Mouse (Mus musculus) intestine, embryonic 15.5 days (tissue): ENCODE results near the gene Qtrt2. TPM values are rescaled to one million over a fixed set of nuclear protein-coding genes. Genes with fewer than 3 reads are reported as not detected.

Experiments used
- ATAC-seq: fragments of 200-750 bp; cut with Nextera tagmentation; 2 replicates; pipeline ENCODE4 v1.8.0; 2017; ENCODE audit warnings: moderate TSS enrichment, moderate library complexity
- H3K27ac ChIP-seq: fragments of 300-500 bp; sonication (generic); 2 replicates; pipeline ENCODE4 v1.5.1; 2015; ENCODE audit warnings: mild to moderate bottlenecking, inconsistent platforms
- H3K27me3 ChIP-seq: fragments of 300-500 bp; sonication (generic); replicated peaks from 2 replicates; pipeline ENCODE4 v1.6.1; 2015; ENCODE audit warnings: inconsistent platforms
- H3K36me3 ChIP-seq: fragments of 300-500 bp; sonication (generic); 2 replicates; pipeline ENCODE4 v1.6.1; 2015; ENCODE audit warnings: inconsistent platforms
- H3K4me1 ChIP-seq: fragments of 300-500 bp; sonication (generic); replicated peaks from 2 replicates; pipeline ENCODE4 v1.6.1; 2015; ENCODE audit warnings: inconsistent platforms
- H3K4me2 ChIP-seq: fragments of 300-500 bp; sonication (generic); replicated peaks from 2 replicates; pipeline ENCODE4 v1.6.1; 2015; ENCODE audit warnings: mild to moderate bottlenecking, inconsistent platforms
- H3K4me3 ChIP-seq: fragments of 300-500 bp; sonication (generic); replicated peaks from 2 replicates; pipeline ENCODE4 v1.5.1; 2015; ENCODE audit warnings: inconsistent platforms
- H3K9ac ChIP-seq: fragments of 300-500 bp; sonication (generic); 2 replicates; pipeline ENCODE4 v1.6.1; 2015; ENCODE audit warnings: inconsistent platforms
- H3K9me3 ChIP-seq: fragments of 300-500 bp; sonication (generic); 2 replicates; pipeline ENCODE4 v1.6.1; 2016; ENCODE audit warnings: inconsistent platforms
- WGBS: fragments of 180-500 bp; shearing (Covaris S2); methylation state at CpG from one replicate; pipeline ENCODE4 v1.1.7; 2015; 5-methylcytosine and 5-hydroxymethylcytosine counted together
- polyA plus RNA-seq: library from polyadenylated mRNA; unstranded; fragments of >200 nt; fragmentation: Nextera tagmentation; extraction: Ambion mirVana; gene quantifications from 2 replicates; pipeline ENCODE4 v1.2.1, GENCODE M21; 2015

Qtrt2 gene
- polyA plus RNA-seq, 1 experiment from 2014 or later = 25.0 TPM

- H3K9me3 ChIP-seq = no peaks in the 10 kb centered on the region
Observed at GRCm38 (mm10) chr16:43945869-43946268, 19.3 kb upstream of the Qtrt2 start.

GRCm38 (mm10) chr16:43945351-43945750, 18.7 kb upstream of the Qtrt2 start:
- no peak for ATAC-seq
- 72% methylated on average over 3 of the region's 3 CpGs for WGBS
- H3K36me3 ChIP-seq = no peaks in the 10 kb centered on the region
- H3K4me3 ChIP-seq = no peak overlapping the region
- no peak overlapping the region for H3K27ac ChIP-seq
- H3K4me1 ChIP-seq = no peaks in the 10 kb centered on the region
- H3K9ac ChIP-seq = no peak overlapping the region
- no peak overlapping the region for H3K4me2 ChIP-seq
- no peaks in the 10 kb centered on the region for H3K9me3 ChIP-seq
- no peaks in the 10 kb centered on the region for H3K27me3 ChIP-seq

More at GRCm38 (mm10) chr16:43945869-43946268, 19.3 kb upstream of the Qtrt2 start:
- H3K27ac ChIP-seq = no peak overlapping the region
- no peaks in the 10 kb centered on the region for H3K27me3 ChIP-seq
- H3K4me3 ChIP-seq = no peak overlapping the region
- H3K4me1 ChIP-seq = no peaks in the 10 kb centered on the region
- H3K36me3 ChIP-seq = no peaks in the 10 kb centered on the region
- ATAC-seq = no peak
- no peak overlapping the region for H3K4me2 ChIP-seq
- H3K9ac ChIP-seq = no peak overlapping the region
- 48% methylated on average over 3 of the region's 3 CpGs for WGBS

GRCm38 (mm10) chr16:43940846-43941245, 14.2 kb upstream of the Qtrt2 start:
- 88% methylated on average over 4 of the region's 4 CpGs for WGBS
- Histone ChIP-seq H3K4me3 (no peak overlapping the region), H3K4me2 (no peak overlapping the region), H3K27ac (no peak overlapping the region), H3K4me1 (no peaks in the 10 kb centered on the region), H3K27me3 (no peaks in the 10 kb centered on the region), H3K9me3 (no peaks in the 10 kb centered on the region), H3K9ac (no peak overlapping the region), H3K36me3 (no peaks in the 10 kb centered on the region)
- ATAC-seq = no peak

GRCm38 (mm10) chr16:43935892-43936291, 9.3 kb upstream of the Qtrt2 start:
- H3K4me3 ChIP-seq = no peak overlapping the region
- WGBS = 55% methylated on average over 3 of the region's 3 CpGs

GRCm38 (mm10) chr16:43935367-43935766, 8.8 kb upstream of the Qtrt2 start:
- Histone ChIP-seq H3K27me3 (no peaks in the 10 kb centered on the region), H3K4me2 (no peak overlapping the region), H3K36me3 (no peaks in the 10 kb centered on the region), H3K9me3 (no peaks in the 10 kb centered on the region), H3K27ac (no peak overlapping the region), H3K4me3 (no peak overlapping the region), H3K4me1 (no peaks in the 10 kb centered on the region), H3K9ac (no peak overlapping the region)
- no peak for ATAC-seq
- 60% methylated on average over 3 of the region's 3 CpGs for WGBS

More at GRCm38 (mm10) chr16:43935892-43936291, 9.3 kb upstream of the Qtrt2 start:
- Histone ChIP-seq H3K4me1 (no peaks in the 10 kb centered on the region), H3K27me3 (no peaks in the 10 kb centered on the region), H3K4me2 (no peak overlapping the region), H3K36me3 (no peaks in the 10 kb centered on the region), H3K27ac (no peak overlapping the region), H3K9ac (no peak overlapping the region), H3K9me3 (no peaks in the 10 kb centered on the region)
- no peak for ATAC-seq

- no peak for ATAC-seq
- H3K9me3 ChIP-seq = no peaks in the 10 kb centered on the region
- no peaks in the 10 kb centered on the region for H3K36me3 ChIP-seq
- no peak overlapping the region for H3K9ac ChIP-seq
- no peak overlapping the region for H3K27ac ChIP-seq
- no peak overlapping the region for H3K4me3 ChIP-seq
- no peaks in the 10 kb centered on the region for H3K4me1 ChIP-seq
- 90% methylated on average over 8 of the region's 8 CpGs for WGBS
- H3K27me3 ChIP-seq = no peaks in the 10 kb centered on the region
- H3K4me2 ChIP-seq = no peak overlapping the region
Observed at GRCm38 (mm10) chr16:43934856-43935255, 8.2 kb upstream of the Qtrt2 start.

- no peak overlapping the region for H3K4me3 ChIP-seq
- WGBS = 92% methylated on average over 6 of the region's 6 CpGs
- no peak overlapping the region for H3K27ac ChIP-seq
- H3K27me3 ChIP-seq = no peaks in the 10 kb centered on the region
- H3K9me3 ChIP-seq = no peaks in the 10 kb centered on the region
- no peaks in the 10 kb centered on the region for H3K36me3 ChIP-seq
- no peaks in the 10 kb centered on the region for H3K4me1 ChIP-seq
- no peak overlapping the region for H3K9ac ChIP-seq
- H3K4me2 ChIP-seq = no peak overlapping the region
- ATAC-seq = no peak
Observed at GRCm38 (mm10) chr16:43933041-43933440, 6.4 kb upstream of the Qtrt2 start.

GRCm38 (mm10) chr16:43932319-43932718, 5.7 kb upstream of the Qtrt2 start:
- Histone ChIP-seq H3K36me3 (no peaks in the 10 kb centered on the region), H3K4me1 (no peaks in the 10 kb centered on the region), H3K9ac (no peak overlapping the region), H3K27ac (no peak overlapping the region), H3K27me3 (no peaks in the 10 kb centered on the region), H3K4me2 (no peak overlapping the region), H3K9me3 (no peaks in the 10 kb centered on the region), H3K4me3 (no peak overlapping the region)
- WGBS = 86% methylated on average over 7 of the region's 7 CpGs
- ATAC-seq = no peak

GRCm38 (mm10) chr16:43931502-43931901, 4.9 kb upstream of the Qtrt2 start:
- no peak for ATAC-seq
- Histone ChIP-seq H3K27ac (no peak overlapping the region), H3K9ac (no peak overlapping the region), H3K27me3 (no peaks in the 10 kb centered on the region), H3K9me3 (no peaks in the 10 kb centered on the region), H3K4me1 (no peaks in the 10 kb centered on the region), H3K4me2 (no peak overlapping the region), H3K36me3 (no peaks in the 10 kb centered on the region), H3K4me3 (no peak overlapping the region)
- 68% methylated on average over 3 of the region's 3 CpGs for WGBS

- Histone ChIP-seq H3K27ac (no peak overlapping the region), H3K4me2 (no peak overlapping the region), H3K4me3 (no peak overlapping the region), H3K9me3 (no peaks in the 10 kb centered on the region), H3K9ac (no peak overlapping the region), H3K4me1 (no peaks in the 10 kb centered on the region), H3K36me3 (no peaks in the 10 kb centered on the region), H3K27me3 (no peaks in the 10 kb centered on the region)
- ATAC-seq = no peak
Observed at GRCm38 (mm10) chr16:43930577-43930976, 4.0 kb upstream of the Qtrt2 start.

GRCm38 (mm10) chr16:43925846-43926245, 763 bp downstream of the Qtrt2 start:
- H3K4me3 ChIP-seq = no peak overlapping the region
- WGBS = 85% methylated on average over 1 of the region's 1 CpGs
- no peak overlapping the region for H3K27ac ChIP-seq
- no peak overlapping the region for H3K4me2 ChIP-seq
- no peaks in the 10 kb centered on the region for H3K4me1 ChIP-seq
- H3K9me3 ChIP-seq = no peaks in the 10 kb centered on the region
- no peak for ATAC-seq
- no peak overlapping the region for H3K9ac ChIP-seq
- no peaks in the 10 kb centered on the region for H3K27me3 ChIP-seq
- H3K36me3 ChIP-seq = no peaks in the 10 kb centered on the region

GRCm38 (mm10) chr16:43925001-43925558, 1.5 kb downstream of the Qtrt2 start:
- ATAC-seq = no peak
- Histone ChIP-seq H3K4me3 (no peak overlapping the region), H3K27me3 (no peaks in the 10 kb centered on the region), H3K27ac (no peak overlapping the region), H3K9me3 (no peaks in the 10 kb centered on the region), H3K4me1 (no peaks in the 10 kb centered on the region), H3K9ac (no peak overlapping the region), H3K4me2 (no peak overlapping the region), H3K36me3 (no peaks in the 10 kb centered on the region)
- WGBS = 49% methylated on average over 6 of the region's 6 CpGs

GRCm38 (mm10) chr16:43922630-43923029, 4.0 kb downstream of the Qtrt2 start:
- no peaks in the 10 kb centered on the region for H3K36me3 ChIP-seq
- H3K4me2 ChIP-seq = no peak overlapping the region
- no peak overlapping the region for H3K9ac ChIP-seq
- no peaks in the 10 kb centered on the region for H3K9me3 ChIP-seq
- H3K4me3 ChIP-seq = no peak overlapping the region
- H3K27ac ChIP-seq = no peak overlapping the region
- WGBS = 68% methylated on average over 3 of the region's 3 CpGs
- no peaks in the 10 kb centered on the region for H3K27me3 ChIP-seq
- ATAC-seq = no peak
- no peaks in the 10 kb centered on the region for H3K4me1 ChIP-seq
